Mouse (Mus musculus): ENCODE results near the gene Dhrs7c. TPM values are rescaled to one million over a fixed set of nuclear protein-coding genes. Genes with fewer than 3 reads are reported as not detected.

The Dhrs7c gene
- polyA plus RNA-seq, 1 experiment from 2014 or later, result not detected

GRCm38 (mm10) chr11:67821560-67821959 lies 23.6 kb downstream of the Dhrs7c start:
- DNase-seq (ENCODE audit: low spot score) (no peak), ATAC-seq (ENCODE audit: insufficient number of reproducible peaks, low FRiP score, low TSS enrichment, low read depth) (no peak)
- Histone ChIP-seq H3K4me3 (ENCODE audit: low read depth, low read length) (no peak overlapping the region), H3K9me3 (ENCODE audit: control insufficient read depth, low read length) (no peaks in the 10 kb centered on the region), H3K9ac (ENCODE audit: low read length) (no peak overlapping the region), H3K4me1 (ENCODE audit: control insufficient read depth, insufficient read depth, low read length) (peaks cover 7% of the 10 kb centered on the region; the same call in 1 of the 2 replicates), H3K27ac (replicated peaks; ENCODE audit: low read depth, low read length) (no peak overlapping the region), H3K36me3 (ENCODE audit: control insufficient read depth, insufficient read depth, low read length) (no peaks in the 10 kb centered on the region), H3K27me3 (ENCODE audit: control insufficient read depth, insufficient read depth, low read length) (no peaks in the 10 kb centered on the region), H3K4me2 (ENCODE audit: low read depth, severe bottlenecking) (no peak overlapping the region)
- 90% methylated on average over 6 of the region's 6 CpGs for WGBS

- Histone ChIP-seq H3K4me1 (ENCODE audit: control insufficient read depth, insufficient read depth, low read length) (peaks cover 3% of the 10 kb centered on the region; the same call in 1 of the 2 replicates), H3K27me3 (ENCODE audit: control insufficient read depth, insufficient read depth, low read length) (no peaks in the 10 kb centered on the region), H3K36me3 (ENCODE audit: control insufficient read depth, insufficient read depth, low read length) (no peaks in the 10 kb centered on the region), H3K4me3 (ENCODE audit: low read depth, low read length) (no peak overlapping the region), H3K9me3 (ENCODE audit: control insufficient read depth, low read length) (no peaks in the 10 kb centered on the region), H3K4me2 (ENCODE audit: low read depth, severe bottlenecking) (no peak overlapping the region), H3K9ac (ENCODE audit: low read length) (no peak overlapping the region), H3K27ac (replicated peaks; ENCODE audit: low read depth, low read length) (no peak overlapping the region)
- WGBS, result 58% methylated on average over 12 of the region's 12 CpGs
- no peak for DNase-seq (ENCODE audit: low spot score)
- ATAC-seq (ENCODE audit: insufficient number of reproducible peaks, low FRiP score, low TSS enrichment, low read depth), result no peak
Observed at GRCm38 (mm10) chr11:67828360-67829059, 30.5 kb downstream of the Dhrs7c start.

- Histone ChIP-seq H3K27me3 (ENCODE audit: control insufficient read depth, insufficient read depth, low read length) (no peaks in the 10 kb centered on the region), H3K36me3 (ENCODE audit: control insufficient read depth, insufficient read depth, low read length) (no peaks in the 10 kb centered on the region), H3K4me1 (ENCODE audit: control insufficient read depth, insufficient read depth, low read length) (peaks cover 3% of the 10 kb centered on the region; the same call in 1 of the 2 replicates), H3K9ac (ENCODE audit: low read length) (no peak overlapping the region), H3K4me3 (ENCODE audit: low read depth, low read length) (no peak overlapping the region), H3K9me3 (ENCODE audit: control insufficient read depth, low read length) (no peaks in the 10 kb centered on the region), H3K27ac (replicated peaks; ENCODE audit: low read depth, low read length) (no peak overlapping the region), H3K4me2 (ENCODE audit: low read depth, severe bottlenecking) (no peak overlapping the region)
- 76% methylated on average over 6 of the region's 6 CpGs for WGBS
- ATAC-seq (ENCODE audit: insufficient number of reproducible peaks, low FRiP score, low TSS enrichment, low read depth), result no peak
- DNase-seq (ENCODE audit: low spot score), result no peak
Observed at GRCm38 (mm10) chr11:67829530-67829929, 31.5 kb downstream of the Dhrs7c start.

GRCm38 (mm10) chr11:67831820-67832219 lies 33.8 kb downstream of the Dhrs7c start:
- Histone ChIP-seq H3K36me3 (ENCODE audit: control insufficient read depth, insufficient read depth, low read length) (no peaks in the 10 kb centered on the region), H3K27ac (replicated peaks; ENCODE audit: low read depth, low read length) (no peak overlapping the region), H3K4me2 (ENCODE audit: low read depth, severe bottlenecking) (no peak overlapping the region), H3K4me1 (ENCODE audit: control insufficient read depth, insufficient read depth, low read length) (peaks cover 3% of the 10 kb centered on the region; the same call in 1 of the 2 replicates), H3K9me3 (ENCODE audit: control insufficient read depth, low read length) (no peaks in the 10 kb centered on the region), H3K27me3 (ENCODE audit: control insufficient read depth, insufficient read depth, low read length) (no peaks in the 10 kb centered on the region), H3K4me3 (ENCODE audit: low read depth, low read length) (no peak overlapping the region), H3K9ac (ENCODE audit: low read length) (no peak overlapping the region)
- ATAC-seq (ENCODE audit: insufficient number of reproducible peaks, low FRiP score, low TSS enrichment, low read depth) (no peak), DNase-seq (ENCODE audit: low spot score) (no peak)
- WGBS, result 79% methylated on average over 5 of the region's 5 CpGs

- ATAC-seq (ENCODE audit: insufficient number of reproducible peaks, low FRiP score, low TSS enrichment, low read depth), result no peak
- H3K4me3 ChIP-seq (ENCODE audit: low read depth, low read length), result no peak overlapping the region
- H3K9me3 ChIP-seq (ENCODE audit: control insufficient read depth, low read length), result no peaks in the 10 kb centered on the region
- no peak for DNase-seq (ENCODE audit: low spot score)
- WGBS, result 95% methylated on average over 10 of the region's 10 CpGs
- no peaks in the 10 kb centered on the region for H3K36me3 ChIP-seq (ENCODE audit: control insufficient read depth, insufficient read depth, low read length)
- no peaks in the 10 kb centered on the region for H3K27me3 ChIP-seq (ENCODE audit: control insufficient read depth, insufficient read depth, low read length)
- no peak overlapping the region for H3K4me2 ChIP-seq (ENCODE audit: low read depth, severe bottlenecking)
- H3K9ac ChIP-seq (ENCODE audit: low read length), result no peak overlapping the region
- H3K4me1 ChIP-seq (ENCODE audit: control insufficient read depth, insufficient read depth, low read length), result no peaks in the 10 kb centered on the region
- H3K27ac ChIP-seq (replicated peaks; ENCODE audit: low read depth, low read length), result no peak overlapping the region
Observed at GRCm38 (mm10) chr11:67835408-67836078, 37.6 kb downstream of the Dhrs7c start.

GRCm38 (mm10) chr11:67839810-67840209 lies 41.8 kb downstream of the Dhrs7c start:
- WGBS, result 81% methylated on average over 1 of the region's 1 CpGs
- DNase-seq (ENCODE audit: low spot score) (no peak), ATAC-seq (ENCODE audit: insufficient number of reproducible peaks, low FRiP score, low TSS enrichment, low read depth) (no peak)
- no peaks in the 10 kb centered on the region for H3K36me3 ChIP-seq (ENCODE audit: control insufficient read depth, insufficient read depth, low read length)
- H3K27me3 ChIP-seq (ENCODE audit: control insufficient read depth, insufficient read depth, low read length), result no peaks in the 10 kb centered on the region
- H3K9me3 ChIP-seq (ENCODE audit: control insufficient read depth, low read length), result no peaks in the 10 kb centered on the region
- H3K4me2 ChIP-seq (ENCODE audit: low read depth, severe bottlenecking), result no peak overlapping the region
- no peak overlapping the region for H3K9ac ChIP-seq (ENCODE audit: low read length)
- no peaks in the 10 kb centered on the region for H3K4me1 ChIP-seq (ENCODE audit: control insufficient read depth, insufficient read depth, low read length)
- no peak overlapping the region for H3K27ac ChIP-seq (replicated peaks; ENCODE audit: low read depth, low read length)
- H3K4me3 ChIP-seq (ENCODE audit: low read depth, low read length), result no peak overlapping the region

- no peak overlapping the region for H3K4me3 ChIP-seq (ENCODE audit: low read depth, low read length)
- DNase-seq (ENCODE audit: low spot score) (no peak), ATAC-seq (ENCODE audit: insufficient number of reproducible peaks, low FRiP score, low TSS enrichment, low read depth) (no peak)
- H3K36me3 ChIP-seq (ENCODE audit: control insufficient read depth, insufficient read depth, low read length), result no peaks in the 10 kb centered on the region
- H3K9ac ChIP-seq (ENCODE audit: low read length), result no peak overlapping the region
- WGBS, result 88% methylated on average over 4 of the region's 4 CpGs
- no peak overlapping the region for H3K4me2 ChIP-seq (ENCODE audit: low read depth, severe bottlenecking)
- H3K27ac ChIP-seq (replicated peaks; ENCODE audit: low read depth, low read length), result no peak overlapping the region
- no peaks in the 10 kb centered on the region for H3K9me3 ChIP-seq (ENCODE audit: control insufficient read depth, low read length)
- H3K4me1 ChIP-seq (ENCODE audit: control insufficient read depth, insufficient read depth, low read length), result no peaks in the 10 kb centered on the region
- H3K27me3 ChIP-seq (ENCODE audit: control insufficient read depth, insufficient read depth, low read length), result no peaks in the 10 kb centered on the region
Observed at GRCm38 (mm10) chr11:67845193-67845592, 47.2 kb downstream of the Dhrs7c start.

- ATAC-seq (ENCODE audit: insufficient number of reproducible peaks, low FRiP score, low TSS enrichment, low read depth), result no peak
- no peak overlapping the region for H3K4me3 ChIP-seq (ENCODE audit: low read depth, low read length)
- H3K4me2 ChIP-seq (ENCODE audit: low read depth, severe bottlenecking), result no peak overlapping the region
- 55% methylated on average over 5 of the region's 5 CpGs for WGBS
- no peak overlapping the region for H3K27ac ChIP-seq (replicated peaks; ENCODE audit: low read depth, low read length)
- DNase-seq (ENCODE audit: low spot score), result no peak
- no peaks in the 10 kb centered on the region for H3K27me3 ChIP-seq (ENCODE audit: control insufficient read depth, insufficient read depth, low read length)
- no peaks in the 10 kb centered on the region for H3K4me1 ChIP-seq (ENCODE audit: control insufficient read depth, insufficient read depth, low read length)
- H3K36me3 ChIP-seq (ENCODE audit: control insufficient read depth, insufficient read depth, low read length), result no peaks in the 10 kb centered on the region
- H3K9ac ChIP-seq (ENCODE audit: low read length), result no peak overlapping the region
- no peaks in the 10 kb centered on the region for H3K9me3 ChIP-seq (ENCODE audit: control insufficient read depth, low read length)
Observed at GRCm38 (mm10) chr11:67851770-67852169, 53.8 kb downstream of the Dhrs7c start.

Measured in limb, embryonic 11.5 days (tissue).